Mouse (Mus musculus) monocyte, adult 2 months (primary cell): ENCODE measurements around the gene Cdkl2.
A peak's percentile ranks its signal among the peaks of the same experiment; 100 is the strongest.

Experiments used
- DNase-seq, 2 experiments: peaks; one replicate each; pipeline ENCODE4 v3.0.0; 2022; ENCODE audit warnings: low spot score in 2 of 2, low read depth in 1 of 2

Cdkl2 gene

DNA sequence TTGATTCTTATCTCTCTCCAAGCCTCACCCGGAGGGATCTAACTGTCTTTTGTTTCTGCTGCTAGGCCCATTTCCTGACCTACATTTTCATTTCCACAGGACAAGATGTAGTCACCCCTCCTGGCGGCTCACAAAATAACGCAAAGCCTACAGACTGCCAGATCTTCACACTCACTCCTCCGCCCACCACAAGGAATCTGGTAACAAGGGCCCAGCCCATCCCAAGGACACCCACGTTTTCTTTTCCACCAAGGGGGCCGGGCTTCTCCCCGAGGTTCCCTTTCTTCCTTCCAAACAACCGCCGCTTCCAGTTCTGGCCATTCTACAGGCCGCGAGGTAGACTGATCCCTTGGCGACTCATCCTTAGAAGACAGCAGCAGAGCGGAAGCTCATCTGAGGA lies 49.1 kb downstream of the Cdkl2 start:
- DNase-seq = no peak

DNA sequence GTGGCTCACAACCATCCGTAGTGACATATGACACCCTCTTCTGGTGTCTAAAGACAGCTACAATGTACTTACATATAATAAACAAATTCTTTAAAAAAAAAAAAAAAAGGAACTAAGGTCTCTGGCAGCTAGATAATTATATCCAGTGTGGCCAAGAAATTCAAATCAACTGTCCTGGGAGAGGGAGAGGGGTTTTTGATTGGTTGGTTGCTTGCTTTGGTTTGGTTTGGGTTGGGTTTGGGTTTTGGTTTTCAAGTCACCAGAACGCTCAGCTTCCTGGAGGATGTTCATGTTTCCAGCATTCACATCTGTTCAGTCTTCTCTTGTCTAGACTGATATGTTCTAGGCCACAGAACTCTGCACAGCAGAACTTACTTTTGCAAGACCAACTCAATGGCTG lies 50.6 kb downstream of the Cdkl2 start:
- no peak for DNase-seq

DNA sequence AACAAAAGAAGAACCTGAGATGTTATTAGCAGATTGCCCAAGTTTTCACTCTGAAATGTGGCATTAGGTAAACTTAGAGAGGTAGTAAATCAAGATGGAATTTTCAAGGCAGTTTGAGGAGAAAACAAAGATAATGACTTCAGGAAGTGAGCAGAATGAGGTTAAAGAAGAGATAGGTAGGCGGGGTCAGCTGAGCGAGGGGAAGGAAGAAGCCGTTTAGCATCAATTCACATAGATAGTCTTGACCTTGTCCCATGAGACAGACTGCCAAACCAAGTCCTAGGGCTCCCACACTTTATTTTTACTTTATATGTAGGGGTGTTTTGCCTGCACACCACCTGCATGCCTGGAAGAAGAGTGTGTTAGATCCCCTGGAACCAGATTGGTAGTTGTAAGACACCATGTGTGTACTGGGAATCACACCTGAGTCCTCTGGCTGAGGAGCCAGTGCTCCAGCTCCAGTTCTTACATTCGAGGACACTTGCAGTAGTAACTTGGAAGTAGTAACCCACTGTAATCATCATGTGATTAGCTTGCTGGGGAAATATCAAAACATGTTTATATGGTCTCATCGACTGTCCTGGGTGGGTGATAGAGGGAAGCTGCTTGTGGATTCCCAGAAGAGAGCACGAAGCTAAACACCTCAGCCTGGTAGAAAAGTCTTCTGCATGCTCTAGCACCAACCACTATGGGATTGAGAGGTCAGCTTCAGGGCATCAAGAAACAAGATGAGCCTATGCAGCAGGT lies 52.3 kb downstream of the Cdkl2 start:
- no peak for DNase-seq

DNA sequence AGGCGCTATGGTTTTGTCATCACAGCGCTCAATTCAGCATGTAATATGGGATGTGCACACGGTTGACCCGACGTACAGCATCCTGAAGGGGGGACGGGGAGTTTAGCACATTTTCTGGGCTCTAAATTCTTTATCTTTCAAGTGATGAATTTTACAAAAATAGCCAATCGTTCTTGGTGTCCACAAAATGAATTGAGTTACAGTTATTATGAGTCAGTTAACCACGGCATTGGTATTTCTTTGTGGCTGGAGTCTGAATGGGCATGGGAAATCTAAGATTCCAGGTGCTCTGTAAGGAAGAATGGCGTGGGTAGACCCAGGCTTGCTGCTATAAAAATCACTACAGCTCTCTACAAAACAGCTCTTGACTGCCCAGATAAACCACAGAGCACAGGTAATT lies 54.4 kb downstream of the Cdkl2 start:
- DNase-seq = no peak

DNA sequence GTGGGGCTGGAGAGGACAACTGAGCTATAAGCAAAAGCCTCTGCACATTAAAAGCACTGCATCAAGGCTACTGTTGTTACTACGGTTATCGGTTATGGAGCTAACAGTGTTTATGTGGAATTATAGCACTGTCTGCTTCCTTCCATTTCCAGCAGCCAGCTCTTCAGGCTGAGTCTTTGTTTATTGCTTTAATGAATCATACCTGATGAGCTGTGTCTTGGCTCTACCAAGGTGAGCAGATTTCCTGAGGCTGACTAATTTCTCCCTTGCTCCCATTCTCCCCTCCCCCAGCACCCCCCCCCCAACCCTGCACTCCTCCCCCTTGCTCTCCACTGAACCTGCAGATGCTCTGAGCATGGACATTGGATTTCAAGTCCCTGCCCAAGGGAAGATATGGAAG lies 55.9 kb downstream of the Cdkl2 start:
- DNase-seq = no peak

DNA sequence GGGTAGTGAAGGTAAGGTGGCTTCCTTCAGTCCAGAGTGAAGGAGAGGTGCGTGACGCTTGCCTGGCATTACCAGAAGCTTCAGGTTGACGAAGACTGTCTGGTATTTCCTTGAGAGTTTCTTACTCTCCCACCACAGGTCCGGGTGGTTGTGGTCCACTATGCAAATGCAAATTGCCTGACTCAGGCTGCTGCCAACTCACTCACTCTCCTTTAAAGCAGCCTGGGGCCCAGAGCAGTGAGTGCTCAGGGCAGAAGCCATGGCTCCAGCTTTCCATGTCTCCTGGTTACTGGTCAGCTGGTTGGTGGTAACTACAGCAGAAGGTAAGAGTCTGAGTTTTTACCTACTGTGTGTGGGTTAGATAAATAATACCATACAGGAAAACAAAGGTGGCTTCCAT lies 56.4 kb downstream of the Cdkl2 start, which contains the start of gene Odaph:
TSS of gene Odaph (plus strand) at position 240 of the 400 bp plus-strand sequence.
- no peak for DNase-seq

DNA sequence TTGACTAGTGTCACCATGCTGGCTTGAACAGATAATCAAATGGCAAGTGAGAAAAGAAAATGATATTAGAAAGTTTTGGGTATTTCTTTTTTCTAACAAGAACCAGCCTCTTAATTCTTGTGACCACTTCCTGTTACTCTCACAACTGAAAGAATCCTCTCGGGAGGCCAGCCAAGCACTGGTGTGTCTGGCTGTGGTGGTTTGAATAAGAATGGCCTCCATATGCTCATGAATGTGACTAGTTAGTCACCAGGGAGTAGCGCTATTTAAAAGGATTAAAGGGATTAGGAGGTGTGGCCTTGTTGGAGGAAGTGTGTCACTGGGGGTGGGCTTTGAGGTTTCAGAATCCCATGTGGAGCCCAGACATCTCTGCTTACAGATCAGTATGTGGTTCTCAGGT lies 58.0 kb downstream of the Cdkl2 start:
- DNase-seq = no peak

DNA sequence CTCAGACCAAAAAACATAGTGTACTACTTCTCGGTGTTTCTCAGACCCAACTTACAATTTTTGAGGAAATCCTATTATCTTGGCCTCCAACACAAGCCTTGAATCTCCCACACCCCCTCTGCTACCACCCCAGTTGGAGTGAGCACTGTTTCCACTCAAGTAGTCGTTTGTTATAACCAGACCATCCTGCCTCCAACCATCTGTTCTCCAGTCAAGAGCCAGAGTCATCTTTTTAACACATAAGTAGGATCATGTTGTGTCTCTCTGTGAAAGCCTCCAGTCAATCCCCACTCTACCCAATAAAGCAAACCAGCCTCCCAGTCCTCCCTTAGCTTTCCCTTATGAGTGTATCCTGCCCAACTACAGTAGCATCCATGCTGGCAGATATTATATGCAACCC lies 60.2 kb downstream of the Cdkl2 start:
- DNase-seq = no peak

DNA sequence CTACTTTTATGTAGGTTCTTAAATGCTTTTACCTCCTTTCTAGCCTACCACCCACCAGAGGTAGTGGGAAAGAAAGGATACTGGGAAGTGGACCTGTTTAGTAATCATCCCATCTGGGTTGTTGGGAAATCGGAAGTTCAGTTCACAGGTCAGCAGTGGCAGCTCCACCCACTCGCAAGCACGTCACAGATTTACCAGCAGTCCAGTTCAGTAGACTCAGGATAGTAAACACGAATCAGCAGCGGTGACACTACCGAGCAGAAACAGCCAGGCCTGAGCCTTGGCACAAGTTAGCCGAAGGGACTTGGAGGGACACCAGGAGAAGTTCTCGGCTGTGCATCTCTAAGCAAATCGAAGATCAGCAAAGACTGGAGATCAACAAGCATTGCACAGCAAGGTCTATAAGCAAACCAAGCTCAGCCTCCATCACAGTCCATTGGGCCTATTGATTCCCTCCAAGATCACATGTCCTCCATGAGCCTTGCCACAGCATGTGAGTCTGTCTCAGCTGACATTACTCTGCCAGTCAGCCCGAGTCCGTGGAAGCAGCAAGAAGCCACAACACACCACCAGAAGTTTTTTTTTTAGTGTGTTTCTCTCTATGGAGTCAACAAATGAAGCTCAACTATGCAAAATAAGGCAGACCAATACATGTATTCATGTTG lies 62.4 kb downstream of the Cdkl2 start:
- no peak for DNase-seq

DNA sequence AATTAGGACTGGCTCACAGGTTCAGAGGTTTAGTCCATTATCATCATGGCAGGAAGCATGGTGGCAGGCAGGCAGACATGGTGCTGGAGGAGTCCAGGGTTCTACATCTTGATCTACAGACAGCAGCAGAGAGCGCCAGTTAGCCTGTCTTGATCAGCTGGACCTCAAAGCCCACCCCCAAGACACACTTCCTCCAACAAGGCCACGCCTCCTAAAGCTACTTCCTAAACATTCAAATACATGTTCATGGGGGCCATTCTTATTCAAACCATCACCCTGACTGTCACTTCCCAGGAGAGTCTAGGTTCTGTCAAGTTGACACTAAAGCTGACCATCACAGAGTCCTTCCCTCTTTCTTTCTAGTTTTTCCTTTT lies 66.3 kb downstream of the Cdkl2 start:
- DNase-seq = no peak

DNA sequence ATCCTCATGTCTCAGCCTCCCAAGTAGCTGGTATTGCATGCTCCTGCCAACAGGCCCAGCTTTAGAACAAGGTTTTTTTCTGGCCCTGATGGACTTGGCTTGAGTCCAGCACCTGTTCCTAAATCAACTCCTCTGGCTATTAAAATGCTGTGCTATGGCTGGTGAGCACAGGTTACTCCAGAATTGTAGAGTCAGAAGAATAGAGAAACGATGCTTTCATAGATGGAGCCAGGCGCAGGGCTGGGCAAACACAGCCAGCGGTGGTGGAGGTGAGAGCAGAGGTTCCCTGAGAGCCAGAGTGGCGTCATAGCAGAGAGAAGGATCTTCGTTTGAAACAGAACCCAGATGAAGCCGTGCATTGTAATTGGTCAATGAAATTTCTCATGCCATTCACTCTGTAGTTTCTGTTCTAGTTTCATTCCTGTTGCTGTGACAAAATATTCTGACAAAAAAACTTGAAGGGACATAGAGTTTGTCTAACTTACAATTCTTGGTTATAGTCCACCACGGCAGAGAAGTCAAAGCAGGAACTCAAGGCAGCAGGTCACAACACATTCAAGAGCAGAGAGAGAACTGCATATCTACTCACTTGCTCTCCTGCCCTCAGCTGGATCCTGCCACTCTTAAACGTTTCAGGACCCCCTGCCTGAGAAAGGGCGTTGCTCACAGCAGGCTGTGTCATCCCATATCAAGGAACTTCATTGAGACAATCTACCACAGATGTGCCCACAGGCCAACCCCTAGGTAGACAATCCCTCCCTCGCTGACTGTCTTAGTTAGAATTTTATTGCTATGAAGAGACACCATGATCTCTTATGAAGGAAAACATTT lies 66.9 kb downstream of the Cdkl2 start:
- no peak for DNase-seq

DNA sequence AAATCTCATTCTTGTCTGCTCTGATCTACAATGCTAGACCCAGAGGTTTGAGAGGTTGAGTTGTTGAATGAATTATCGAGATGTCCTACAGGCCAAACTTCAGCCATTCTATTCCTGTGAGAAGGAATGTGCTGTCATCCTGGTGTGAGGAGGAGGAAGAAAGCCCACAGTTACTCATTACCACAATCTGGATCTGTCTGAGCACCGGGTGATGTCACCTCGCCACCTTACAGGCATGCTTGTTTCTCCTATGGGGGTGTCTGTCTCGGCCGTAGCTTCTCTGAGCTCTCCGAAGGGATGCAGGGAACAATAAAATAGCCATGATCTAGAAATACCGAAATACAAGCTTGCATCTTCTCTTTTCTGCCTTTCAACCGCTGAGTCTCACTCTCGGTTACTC lies 67.9 kb downstream of the Cdkl2 start:
- DNase-seq = no peak

DNA sequence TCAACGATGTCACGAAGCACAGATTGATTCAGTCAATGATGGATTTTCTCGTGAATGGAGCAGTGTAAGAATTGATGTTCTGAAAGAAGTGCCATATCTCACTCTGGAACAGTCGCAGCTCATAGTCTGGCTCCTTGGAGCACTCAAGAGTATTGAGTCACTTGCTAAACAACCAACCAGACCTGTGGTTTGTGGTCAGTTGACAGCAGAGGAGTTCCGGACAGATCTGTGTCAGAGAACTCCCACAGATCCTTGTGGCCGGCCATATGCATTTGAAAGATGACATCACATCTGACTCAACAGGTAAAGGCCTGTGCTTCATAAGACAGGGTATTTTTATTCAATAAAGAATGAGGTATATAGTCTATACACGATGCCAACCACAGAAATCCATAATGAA lies 69.7 kb downstream of the Cdkl2 start:
- DNase-seq = no peak

DNA sequence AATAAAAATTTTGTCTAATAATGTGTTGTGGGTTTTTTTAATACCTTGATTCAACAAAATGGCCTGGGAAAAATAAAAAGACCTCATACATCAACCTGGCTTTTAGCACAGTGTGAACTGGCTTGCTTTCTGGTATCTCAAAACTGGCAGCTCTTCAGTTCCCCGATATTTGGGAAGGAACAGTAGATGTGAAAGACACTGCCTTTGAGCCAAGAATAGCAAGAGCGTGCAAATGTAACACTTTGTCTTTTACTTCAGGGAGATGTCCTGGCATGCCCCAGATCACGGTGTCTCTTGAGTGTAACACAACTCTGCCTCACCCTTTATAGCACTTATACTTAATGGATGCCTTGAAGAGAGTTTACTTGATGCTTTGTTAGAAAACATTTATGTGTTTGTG lies 71.6 kb downstream of the Cdkl2 start:
- DNase-seq = no peak

DNA sequence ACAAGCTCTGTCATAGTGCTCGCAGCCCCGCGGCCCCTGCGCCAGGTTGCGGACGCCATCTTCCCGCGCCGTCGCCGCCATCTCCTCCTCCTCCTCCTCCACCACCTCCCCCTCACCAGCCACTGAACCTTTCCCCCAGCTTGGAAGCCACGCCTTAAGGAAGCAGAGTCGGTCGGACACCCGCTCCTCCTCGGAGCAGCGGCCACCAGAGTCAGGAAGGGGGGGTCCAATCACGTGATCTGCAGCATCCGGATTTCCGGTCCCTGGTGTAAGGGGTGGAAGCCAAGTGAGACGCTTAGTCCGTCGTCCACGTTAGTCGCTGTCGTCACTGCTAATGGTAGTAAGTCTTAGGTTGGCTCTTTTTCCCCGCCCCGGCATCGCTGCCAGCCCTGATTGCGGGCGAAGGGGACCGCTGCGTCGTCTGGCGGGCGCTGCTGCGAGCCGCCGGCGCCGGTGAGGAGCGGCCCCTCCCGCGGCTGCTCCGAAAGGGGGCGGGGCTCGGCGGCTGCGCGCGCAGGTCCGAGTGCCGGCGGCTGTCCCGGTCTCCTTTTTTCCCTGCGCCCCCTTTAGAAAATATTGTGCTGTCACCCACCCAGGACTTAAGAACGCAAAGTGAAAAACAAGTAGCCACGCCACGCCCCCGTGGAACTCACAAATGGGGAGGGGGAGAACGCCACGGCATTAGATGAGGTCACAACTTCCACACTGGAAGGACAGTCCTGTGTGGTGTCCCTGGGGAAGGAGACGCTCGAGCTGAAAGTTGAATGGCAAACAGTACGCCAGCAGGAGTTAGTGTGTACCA lies 80.8 kb downstream of the Cdkl2 start, which contains the start of gene Rchy1:
TSS of gene Rchy1 (minus strand) at position 430 of the 802 bp plus-strand sequence.
- DNase-seq = peak; percentile 85 to 90

DNA sequence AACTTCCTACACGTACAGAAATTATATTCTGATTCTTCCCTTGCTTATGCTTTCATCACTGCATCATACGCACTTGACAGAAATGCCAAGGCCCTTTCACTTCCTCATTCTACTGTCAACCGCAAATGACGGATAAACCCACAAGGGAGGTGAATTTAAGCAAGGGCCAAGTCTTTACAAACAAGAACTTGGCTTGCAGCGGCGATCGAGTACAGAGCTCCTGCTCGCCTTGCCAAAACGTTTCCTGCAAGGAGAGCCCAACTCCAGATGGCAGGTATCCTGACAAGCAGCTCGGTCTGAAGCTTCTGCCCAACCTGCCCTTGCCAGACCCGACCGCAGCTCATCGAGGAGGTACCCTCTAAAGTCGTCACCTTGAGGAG lies 81.4 kb downstream of the Cdkl2 start:
- peak; percentile 80 to 86 for DNase-seq

DNA sequence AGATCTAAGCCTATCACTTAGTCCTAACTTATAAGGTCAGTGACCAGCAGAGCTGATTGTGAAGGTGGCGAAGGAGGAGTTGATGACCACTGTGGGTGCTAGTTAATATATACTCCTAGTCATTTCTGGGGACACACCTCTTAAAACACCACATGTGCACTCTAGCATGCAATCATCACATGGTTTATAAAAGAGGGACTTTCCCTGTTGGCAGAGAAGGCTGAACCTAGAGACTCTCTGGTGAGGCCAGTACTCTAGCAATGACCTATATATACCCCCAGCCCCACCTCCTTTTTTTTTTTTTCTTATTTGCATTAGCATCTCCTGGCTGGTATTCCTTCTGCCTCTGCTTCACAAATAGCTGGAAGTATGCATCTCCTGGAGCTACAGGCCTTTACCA lies 82.3 kb downstream of the Cdkl2 start:
- peak in 1 of 2 experiments; percentile 34 for DNase-seq

DNA sequence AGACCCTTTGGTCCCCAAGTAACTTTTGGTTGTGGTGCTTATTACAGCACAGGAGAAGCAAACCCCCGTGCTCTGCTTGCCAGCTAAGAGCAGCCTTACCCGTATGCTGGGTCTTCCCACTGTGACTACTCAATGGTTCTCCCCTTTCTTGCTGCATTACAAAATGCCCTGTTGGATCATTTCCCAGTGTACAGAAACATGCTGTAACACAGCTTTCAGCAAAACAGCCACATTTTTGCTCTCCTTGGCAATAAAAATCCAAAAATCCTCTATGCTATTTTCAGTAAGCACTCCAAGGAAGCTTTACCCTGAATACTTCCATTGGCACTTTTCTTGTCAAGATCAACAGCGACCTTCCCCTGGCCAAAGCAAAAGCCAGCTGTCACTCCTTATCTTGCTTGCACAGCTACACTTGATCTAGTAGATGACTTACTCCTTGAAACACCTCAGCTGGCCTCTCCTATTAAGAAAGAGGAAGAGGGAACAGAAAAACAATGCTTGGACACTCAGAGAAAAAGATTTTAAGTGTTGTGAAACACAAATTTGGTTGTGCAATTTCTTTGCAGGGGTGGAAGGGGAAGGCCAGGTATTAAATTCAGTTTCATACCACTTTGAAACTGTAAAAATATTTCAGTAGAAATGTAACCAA lies 83.0 kb downstream of the Cdkl2 start:
- DNase-seq = no peak

DNA sequence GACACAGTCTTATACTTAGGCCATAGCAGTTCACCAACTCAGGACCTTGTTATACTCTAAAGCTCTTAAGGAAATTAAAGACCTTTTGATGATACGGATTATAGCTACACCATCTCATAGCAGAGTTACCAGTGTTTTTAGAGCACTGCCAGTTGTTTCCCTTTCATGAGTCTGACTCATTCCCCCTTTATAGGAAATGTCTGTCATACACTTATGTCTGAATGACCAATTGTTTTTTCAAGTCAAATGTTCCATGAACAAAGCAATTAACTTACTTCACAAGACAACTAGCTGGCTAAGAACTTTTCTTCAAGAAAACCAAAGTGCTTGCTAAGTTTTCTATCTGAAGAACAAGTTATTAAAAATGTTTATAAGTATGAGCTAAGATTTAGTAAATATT lies 83.7 kb downstream of the Cdkl2 start:
- no peak for DNase-seq

DNA sequence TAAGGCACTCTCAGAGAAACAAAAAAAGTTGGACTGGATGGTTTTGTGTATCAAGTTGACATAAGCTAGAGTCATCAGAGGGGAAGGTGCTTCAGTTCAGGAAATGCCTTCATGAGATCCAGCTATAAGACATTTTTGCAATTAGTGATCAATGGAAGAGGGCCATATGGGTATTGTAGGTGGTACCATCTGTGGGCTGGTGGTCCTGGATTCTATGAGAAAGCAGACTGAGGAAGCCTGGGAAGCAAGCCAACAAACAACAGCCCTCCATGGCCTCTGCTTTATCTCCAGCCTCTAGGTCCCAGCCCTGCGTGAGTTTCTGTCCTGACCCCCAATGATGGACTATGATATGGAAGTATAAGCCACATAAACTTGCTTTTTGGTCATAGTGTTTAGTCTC lies 84.6 kb downstream of the Cdkl2 start:
- DNase-seq = no peak
